Mouse (Mus musculus): ENCODE results near the gene Prpf38b. TPM values are rescaled to one million over a fixed set of nuclear protein-coding genes. Genes with fewer than 3 reads are reported as not detected.

Gene Prpf38b
- total and polyA plus RNA-seq, 3 experiments: 42.6 to 177 (median 42.9) TPM

DNA sequence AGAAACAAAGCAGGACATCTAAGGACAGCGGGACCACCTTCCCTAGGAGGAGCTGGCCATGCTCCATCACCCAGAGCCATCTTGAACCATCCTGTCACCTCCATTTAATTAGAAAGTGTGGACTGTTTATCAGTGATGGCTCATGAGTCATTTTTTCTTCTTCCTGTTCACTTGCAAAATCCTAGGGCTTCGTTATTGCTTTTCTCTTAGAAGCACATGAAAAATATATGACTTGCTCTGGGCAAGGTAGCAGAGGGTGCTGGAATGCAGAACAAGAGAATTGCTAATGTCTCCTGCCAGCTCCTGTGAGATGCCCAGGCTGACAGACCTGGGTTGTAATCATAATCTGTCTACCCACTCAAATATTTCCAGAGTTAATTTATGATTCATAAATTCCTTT lies 50.7 kb downstream of the Prpf38b start:
- in situ Hi-C loops (cut with MboI; ENCODE audit: low pct_ligation_motif_present, low pct_unique_long_range_greater_than_20kb, low sequenced_read_pairs): no loop called here
- no peak for DNase-seq (ENCODE audit: extremely low read depth)
- Histone ChIP-seq H3K9ac (ENCODE audit: insufficient read depth, low read depth) (no peak overlapping the region), H3K4me2 (ENCODE audit: insufficient read depth, low read depth, poor library complexity, severe bottlenecking) (no peak overlapping the region), H3K36me3 (replicated peaks in 1 of 2; ENCODE audit: control insufficient read depth in 1 of 2, insufficient read depth in 1 of 2, low read length in 1 of 2) (no peaks in the 10 kb centered on the region), H3K4me3 (replicated peaks in 1 of 3; ENCODE audit: low read depth in 2 of 3, low read length in 2 of 3, poor library complexity in 1 of 3) (no peak overlapping the region), H3K27me3 (replicated peaks) (no peaks in the 10 kb centered on the region), H3K27ac (ENCODE audit: insufficient read depth, low read depth) (no peak overlapping the region), H3K9me3 (replicated peaks; ENCODE audit: low read length) (no peaks in the 10 kb centered on the region), H3K4me1 (ENCODE audit: control insufficient read depth in 1 of 2, insufficient read depth in 2 of 2) (peaks cover 5 to 35% of the 10 kb centered on the region in 2 experiments), H3K79me2 (replicated peaks; ENCODE audit: control insufficient read depth, extremely low read depth, insufficient read depth, poor library complexity, severe bottlenecking) (no peaks in the 10 kb centered on the region)
- dilution Hi-C loops (cut with MboI; ENCODE audit: extremely low pct_ligation_motif_present, extremely low pct_unique_long_range_greater_than_20kb, low sequenced_read_pairs): no loop called here
- no peak for TF ChIP-seq ZKSCAN1 (IDR thresholded peaks at IDR 0.05; ENCODE audit: borderline replicate concordance, low read depth, low read length)
- TF ChIP-seq TCF12 (IDR thresholded peaks at IDR 0.05; ENCODE audit: low read depth, low read length): no peak
- TF ChIP-seq UBTF (IDR thresholded peaks at IDR 0.05; ENCODE audit: low read depth, low read length): no peak
- TF ChIP-seq MYC (IDR thresholded peaks at IDR 0.05; ENCODE audit: low read depth, low read length): no peak
- TF ChIP-seq SIN3A (IDR thresholded peaks at IDR 0.05; ENCODE audit: low read length): no peak
- no peak for TF ChIP-seq MEF2A (IDR thresholded peaks at IDR 0.05; ENCODE audit: borderline replicate concordance, low read depth, low read length)
- TF ChIP-seq RAD21 (IDR thresholded peaks at IDR 0.05; ENCODE audit: low read depth, low read length): no peak
- no peak for TF ChIP-seq TBP (conservative IDR thresholded peaks at IDR 0.05; ENCODE audit: low read depth, low read length)
- no peak for TF ChIP-seq ELF1 (IDR thresholded peaks at IDR 0.05; ENCODE audit: low read depth, low read length)
- TF ChIP-seq ETS1 (conservative IDR thresholded peaks at IDR 0.05; ENCODE audit: low read depth, low read length): no peak
- TF ChIP-seq EP300 (IDR thresholded peaks at IDR 0.05; ENCODE audit: low read length): no peak
- TF ChIP-seq ZC3H11A (IDR thresholded peaks at IDR 0.05; ENCODE audit: low read depth, low read length): no peak
- TF ChIP-seq CTCF (conservative IDR thresholded peaks at IDR 0.05 in 1 of 2, IDR thresholded peaks at IDR 0.05 in 1 of 2; ENCODE audit: low read depth in 2 of 2, low read length in 2 of 2): no peak
- no peak for TF ChIP-seq CHD2 (IDR thresholded peaks at IDR 0.05; ENCODE audit: low read length)
- no peak for TF ChIP-seq NRF1 (IDR thresholded peaks at IDR 0.05; ENCODE audit: low read depth, low read length)
- TF ChIP-seq BHLHE40 (IDR thresholded peaks at IDR 0.05; ENCODE audit: low read depth, low read length): no peak

DNA sequence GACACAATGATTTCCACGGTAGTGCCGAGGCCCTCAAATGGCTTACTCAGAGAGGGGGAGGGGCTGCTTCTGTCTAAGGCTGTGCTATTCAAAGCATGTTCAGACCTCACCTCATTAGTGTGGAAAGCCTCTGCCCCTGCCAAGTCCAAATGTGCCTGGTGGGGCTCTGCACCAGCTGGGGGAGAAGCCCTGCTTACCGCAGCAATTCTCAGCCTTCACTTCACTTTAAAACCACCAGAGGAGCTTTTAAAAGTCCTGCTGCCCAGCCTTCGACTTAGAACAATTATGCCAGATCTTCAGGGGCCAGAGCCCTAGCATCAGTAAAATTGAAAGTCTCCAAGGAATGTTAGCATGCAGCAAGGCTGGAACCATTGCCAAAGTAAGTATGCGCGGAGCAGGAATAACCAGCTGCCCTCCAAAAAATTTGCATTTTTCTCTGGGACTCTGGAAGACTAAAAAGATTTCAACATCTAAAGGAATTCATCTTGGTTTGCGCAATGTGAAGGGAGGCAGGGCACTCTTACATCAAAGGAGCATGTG lies 53.2 kb downstream of the Prpf38b start:
- no peak overlapping the region for H3K9ac ChIP-seq (ENCODE audit: insufficient read depth, low read depth)
- DNase-seq (ENCODE audit: extremely low read depth): peak; percentile 72
- in situ Hi-C loops (cut with MboI; ENCODE audit: low pct_ligation_motif_present, low pct_unique_long_range_greater_than_20kb, low sequenced_read_pairs) (loop anchor here (5.0 kb wide), 1 partner anchor 44 kb away; no protein-coding TSS in a partner anchor), dilution Hi-C loops (cut with MboI; ENCODE audit: extremely low pct_ligation_motif_present, extremely low pct_unique_long_range_greater_than_20kb, low sequenced_read_pairs) (no loop called here)
- no peaks in the 10 kb centered on the region for H3K27me3 ChIP-seq (replicated peaks)
- H3K4me1 ChIP-seq (ENCODE audit: control insufficient read depth in 1 of 2, insufficient read depth in 2 of 2): peaks cover 14 to 47% of the 10 kb centered on the region in 2 experiments
- H3K27ac ChIP-seq (ENCODE audit: insufficient read depth, low read depth): no peak overlapping the region
- no peaks in the 10 kb centered on the region for H3K36me3 ChIP-seq (replicated peaks in 1 of 2; ENCODE audit: control insufficient read depth in 1 of 2, insufficient read depth in 1 of 2, low read length in 1 of 2)
- peak overlapping the region; percentile 30; the same call in 1 of the 2 replicates for H3K4me2 ChIP-seq (ENCODE audit: insufficient read depth, low read depth, poor library complexity, severe bottlenecking)
- H3K79me2 ChIP-seq (replicated peaks; ENCODE audit: control insufficient read depth, extremely low read depth, insufficient read depth, poor library complexity, severe bottlenecking): no peaks in the 10 kb centered on the region
- no peaks in the 10 kb centered on the region for H3K9me3 ChIP-seq (replicated peaks; ENCODE audit: low read length)
- H3K4me3 ChIP-seq (replicated peaks in 1 of 3; ENCODE audit: low read depth in 2 of 3, low read length in 2 of 3, poor library complexity in 1 of 3): no peak overlapping the region
- TF ChIP-seq TBP (conservative IDR thresholded peaks at IDR 0.05; ENCODE audit: low read depth, low read length) (0 out of 2 replicates have a peak, but pooled peaks have one; percentile 52), TCF12 (IDR thresholded peaks at IDR 0.05; ENCODE audit: low read depth, low read length) (peak; percentile 57; the same call in 1 of the 2 replicates), CHD1 (IDR thresholded peaks at IDR 0.05; ENCODE audit: low read depth, low read length) (peak; percentile 4; the same call in 1 of the 2 replicates), IRF4 (IDR thresholded peaks at IDR 0.05; ENCODE audit: low read depth, low read length) (no peak; the same call in 1 of the 2 replicates), RAD21 (IDR thresholded peaks at IDR 0.05; ENCODE audit: low read depth, low read length) (peak; percentile 7), ETS1 (conservative IDR thresholded peaks at IDR 0.05; ENCODE audit: low read depth, low read length) (peak; percentile 82), MAZ (IDR thresholded peaks at IDR 0.05; ENCODE audit: low read depth, low read length) (no peak), MAFK (IDR thresholded peaks at IDR 0.05; ENCODE audit: insufficient replicate concordance, low read length) (peak; percentile 75; the same call in 1 of the 2 replicates), CHD2 (IDR thresholded peaks at IDR 0.05; ENCODE audit: low read length) (peak; percentile 41; the same call in 1 of the 2 replicates), EP300 (IDR thresholded peaks at IDR 0.05; ENCODE audit: low read length) (0 out of 2 replicates have a peak, but pooled peaks have one; percentile 8), BHLHE40 (IDR thresholded peaks at IDR 0.05; ENCODE audit: low read depth, low read length) (0 out of 2 replicates have a peak, but pooled peaks have one; percentile 28), SIN3A (IDR thresholded peaks at IDR 0.05; ENCODE audit: low read length) (peak; percentile 43; the same call in 1 of the 2 replicates), POLR2A (IDR thresholded peaks at IDR 0.05; ENCODE audit: low read depth, low read length) (no peak), MAX (IDR thresholded peaks at IDR 0.05; ENCODE audit: low read length) (0 out of 2 replicates have a peak, but pooled peaks have one; percentile 29), MEF2A (IDR thresholded peaks at IDR 0.05; ENCODE audit: borderline replicate concordance, low read depth, low read length) (peak; percentile 51; the same call in 1 of the 2 replicates), CTCF (conservative IDR thresholded peaks at IDR 0.05 in 1 of 2, IDR thresholded peaks at IDR 0.05 in 1 of 2; ENCODE audit: low read depth in 2 of 2, low read length in 2 of 2) (peak in 1 of 2 experiments; percentile 14; a peak in 1 of 4 replicates)
